Mouse (Mus musculus): ENCODE data around the gene Tmem104. TPM values are rescaled to one million over a fixed set of nuclear protein-coding genes. Genes with fewer than 3 reads are reported as not detected.
A peak's percentile ranks its signal among the peaks of the same experiment; 100 is the strongest.

Tmem104 gene
- polyA plus RNA-seq, 1 experiment from 2014 or later: 15.1 TPM

DNA sequence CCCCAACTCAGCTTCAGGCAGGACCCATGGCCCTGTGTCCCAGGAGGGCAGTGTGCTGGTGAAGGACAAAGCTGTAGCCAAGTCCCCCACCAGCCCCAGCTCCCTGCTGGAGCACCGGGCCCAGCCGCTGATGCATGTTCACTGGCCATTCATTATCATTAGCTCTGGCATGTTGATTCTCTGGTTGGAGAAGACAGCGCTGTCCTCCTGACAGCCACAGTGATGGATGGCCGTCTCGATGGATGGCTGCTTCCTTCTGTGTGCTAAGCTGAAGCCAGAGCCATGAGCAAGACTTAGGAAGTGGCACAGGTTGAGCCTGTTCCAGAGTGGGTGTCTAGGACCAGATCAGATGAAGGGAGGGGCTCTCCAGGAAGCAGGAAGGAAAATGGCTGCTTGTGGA, 49.3 kb downstream of the Tmem104 start:
- peaks cover 53% of the 10 kb centered on the region for H3K4me1 ChIP-seq (replicated peaks)
- no peak overlapping the region for H3K9ac ChIP-seq
- H3K4me3 ChIP-seq: no peak overlapping the region
- ATAC-seq (ENCODE audit: low FRiP score, low read depth): peak; percentile 32; the same call in 1 of the 2 replicates
- 17% methylated on average over 5 of the region's 5 CpGs for WGBS
- H3K4me2 ChIP-seq: no peak overlapping the region
- no peaks in the 10 kb centered on the region for H3K36me3 ChIP-seq
- no peaks in the 10 kb centered on the region for H3K9me3 ChIP-seq
- 0 out of 2 replicates have a peak, but pooled peaks cover 3% of the 10 kb centered on the region for H3K27me3 ChIP-seq
- H3K27ac ChIP-seq (replicated peaks): peak overlapping the region; percentile 51

DNA sequence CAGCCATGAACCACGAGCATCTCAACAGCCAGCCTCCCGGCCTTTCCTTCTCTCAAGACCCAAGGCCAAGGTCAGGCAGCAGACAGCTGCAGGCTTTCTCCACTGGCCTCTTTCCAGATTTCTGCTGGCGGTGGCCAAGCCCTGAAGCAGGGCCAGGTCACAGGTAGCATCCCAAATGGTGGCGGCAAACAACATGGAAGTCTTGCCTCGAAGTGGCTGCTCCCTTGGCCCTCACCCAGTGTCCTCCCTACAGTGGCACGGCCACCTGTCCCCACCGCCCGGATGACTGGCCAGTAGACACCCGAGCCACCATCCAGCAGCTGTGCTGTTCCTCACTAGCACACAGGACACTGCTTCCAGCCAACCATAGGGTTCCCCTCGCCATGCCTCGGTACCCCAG, 54.1 kb downstream of the Tmem104 start:
- Histone ChIP-seq H3K27me3 (peaks cover 8% of the 10 kb centered on the region; the same call in 1 of the 2 replicates), H3K9ac (no peak overlapping the region), H3K4me3 (no peak overlapping the region), H3K4me2 (no peak overlapping the region), H3K9me3 (no peaks in the 10 kb centered on the region), H3K27ac (replicated peaks) (no peak overlapping the region), H3K36me3 (0 out of 2 replicates have a peak, but pooled peaks cover 7% of the 10 kb centered on the region), H3K4me1 (replicated peaks) (peaks cover 19% of the 10 kb centered on the region)
- no peak for ATAC-seq (ENCODE audit: low FRiP score, low read depth)
- WGBS: 69% methylated on average over 11 of the region's 11 CpGs

- H3K27ac ChIP-seq (replicated peaks): no peak overlapping the region
Measured at GRCm38 (mm10) chr11:115242746-115243145, 55.5 kb downstream of the Tmem104 start.

GRCm38 (mm10) chr11:115243783-115244182, 56.5 kb downstream of the Tmem104 start:
- H3K4me1 ChIP-seq (replicated peaks): peaks cover 35% of the 10 kb centered on the region
- H3K9me3 ChIP-seq: no peaks in the 10 kb centered on the region
- no peak overlapping the region for H3K4me2 ChIP-seq
- 0 out of 2 replicates have a peak, but pooled peaks cover 7% of the 10 kb centered on the region for H3K36me3 ChIP-seq
- ATAC-seq (ENCODE audit: low FRiP score, low read depth): no peak
- WGBS: 90% methylated on average over 12 of the region's 12 CpGs
- no peak overlapping the region for H3K4me3 ChIP-seq
- peaks cover 17% of the 10 kb centered on the region for H3K27me3 ChIP-seq
- no peak overlapping the region for H3K27ac ChIP-seq (replicated peaks)
- no peak overlapping the region for H3K9ac ChIP-seq

More at GRCm38 (mm10) chr11:115242746-115243145, 55.5 kb downstream of the Tmem104 start:
- WGBS: 82% methylated on average over 3 of the region's 3 CpGs
- H3K4me3 ChIP-seq: no peak overlapping the region
- H3K4me2 ChIP-seq: no peak overlapping the region
- no peak for ATAC-seq (ENCODE audit: low FRiP score, low read depth)
- no peaks in the 10 kb centered on the region for H3K9me3 ChIP-seq
- H3K9ac ChIP-seq: no peak overlapping the region
- H3K27me3 ChIP-seq: peaks cover 7% of the 10 kb centered on the region; the same call in 1 of the 2 replicates
- peaks cover 28% of the 10 kb centered on the region for H3K4me1 ChIP-seq (replicated peaks)
- H3K36me3 ChIP-seq: 0 out of 2 replicates have a peak, but pooled peaks cover 7% of the 10 kb centered on the region

DNA sequence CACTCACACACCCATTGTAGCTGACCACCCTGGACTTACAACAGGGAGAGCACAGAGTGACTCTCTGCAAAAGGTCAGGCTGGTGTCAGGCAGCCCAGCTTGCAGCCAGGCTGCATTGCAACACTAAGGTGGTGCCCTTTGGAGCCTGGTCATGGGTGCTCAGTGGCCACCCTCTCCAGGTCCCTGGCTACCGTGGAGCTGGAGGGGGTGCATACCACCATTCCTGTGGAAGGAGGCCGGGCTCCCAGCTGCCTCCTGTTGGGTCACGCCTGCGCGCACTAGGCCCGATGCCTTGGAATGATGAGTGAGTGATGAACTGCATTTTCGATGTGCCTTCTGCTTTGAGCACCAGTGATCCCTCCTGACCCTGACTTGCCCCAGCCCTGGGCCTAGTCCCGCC, 57.6 kb downstream of the Tmem104 start:
- Histone ChIP-seq H3K27me3 (peaks cover 27% of the 10 kb centered on the region), H3K4me2 (no peak overlapping the region), H3K4me3 (no peak overlapping the region), H3K9ac (no peak overlapping the region), H3K9me3 (no peaks in the 10 kb centered on the region), H3K27ac (replicated peaks) (no peak overlapping the region), H3K4me1 (replicated peaks) (peaks cover 37% of the 10 kb centered on the region), H3K36me3 (0 out of 2 replicates have a peak, but pooled peaks cover 7% of the 10 kb centered on the region)
- 77% methylated on average over 8 of the region's 8 CpGs for WGBS
- no peak for ATAC-seq (ENCODE audit: low FRiP score, low read depth)

DNA sequence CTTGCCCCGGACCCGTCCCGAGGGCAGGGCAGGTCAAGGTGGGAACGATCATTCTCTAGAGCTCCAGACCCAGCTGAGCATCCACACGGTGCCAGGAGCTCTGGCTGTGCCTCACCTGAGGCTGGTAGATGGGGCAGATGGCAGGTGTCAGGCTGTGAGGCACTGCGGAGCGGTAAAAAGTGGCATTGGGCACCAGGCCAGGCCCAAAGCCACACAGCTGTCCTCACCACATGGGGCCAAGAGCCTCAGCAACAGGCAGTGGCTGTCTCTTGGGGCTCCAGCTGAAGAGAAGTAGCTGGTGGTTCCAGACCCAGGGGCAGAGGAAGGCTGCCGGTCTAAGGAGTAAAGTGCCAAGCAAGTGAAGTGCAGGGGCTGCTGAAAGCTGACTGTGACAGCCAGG, 59.1 kb downstream of the Tmem104 start:
- H3K9me3 ChIP-seq: no peaks in the 10 kb centered on the region
- no peak overlapping the region for H3K4me2 ChIP-seq
- no peak overlapping the region for H3K9ac ChIP-seq
- H3K4me1 ChIP-seq (replicated peaks): peaks cover 43% of the 10 kb centered on the region
- 0 out of 2 replicates have a peak, but pooled peaks cover 7% of the 10 kb centered on the region for H3K36me3 ChIP-seq
- no peak overlapping the region for H3K4me3 ChIP-seq
- H3K27me3 ChIP-seq: peaks cover 37% of the 10 kb centered on the region
- no peak overlapping the region for H3K27ac ChIP-seq (replicated peaks)
- ATAC-seq (ENCODE audit: low FRiP score, low read depth): no peak
- WGBS: 51% methylated on average over 8 of the region's 8 CpGs

DNA sequence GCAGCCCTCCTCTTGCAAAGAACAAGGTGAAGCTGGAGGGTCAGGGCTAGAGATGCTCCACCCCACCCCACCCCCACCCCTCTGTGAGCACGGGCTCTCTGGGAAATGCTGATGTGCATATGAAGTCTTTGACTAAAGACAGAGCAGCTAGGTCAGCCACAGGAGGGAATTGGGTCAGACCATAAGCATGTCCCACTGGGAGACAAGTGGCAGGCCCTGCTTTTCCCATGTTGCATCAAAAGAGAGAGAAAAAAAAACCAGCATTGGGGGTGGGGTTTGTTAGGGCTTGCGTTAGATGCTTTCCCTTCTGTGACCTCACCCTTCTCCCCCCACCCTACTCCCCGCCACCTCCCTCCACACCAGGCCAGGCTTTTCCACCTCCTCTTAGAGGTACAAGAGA, 60.0 kb downstream of the Tmem104 start:
- no peak for ATAC-seq (ENCODE audit: low FRiP score, low read depth)
- Histone ChIP-seq H3K9ac (no peak overlapping the region), H3K27me3 (peaks cover 45% of the 10 kb centered on the region), H3K36me3 (0 out of 2 replicates have a peak, but pooled peaks cover 7% of the 10 kb centered on the region), H3K4me1 (replicated peaks) (peaks cover 43% of the 10 kb centered on the region), H3K27ac (replicated peaks) (no peak overlapping the region), H3K4me3 (no peak overlapping the region), H3K4me2 (no peak overlapping the region), H3K9me3 (no peaks in the 10 kb centered on the region)
- 13% methylated on average over 3 of the region's 3 CpGs for WGBS

DNA sequence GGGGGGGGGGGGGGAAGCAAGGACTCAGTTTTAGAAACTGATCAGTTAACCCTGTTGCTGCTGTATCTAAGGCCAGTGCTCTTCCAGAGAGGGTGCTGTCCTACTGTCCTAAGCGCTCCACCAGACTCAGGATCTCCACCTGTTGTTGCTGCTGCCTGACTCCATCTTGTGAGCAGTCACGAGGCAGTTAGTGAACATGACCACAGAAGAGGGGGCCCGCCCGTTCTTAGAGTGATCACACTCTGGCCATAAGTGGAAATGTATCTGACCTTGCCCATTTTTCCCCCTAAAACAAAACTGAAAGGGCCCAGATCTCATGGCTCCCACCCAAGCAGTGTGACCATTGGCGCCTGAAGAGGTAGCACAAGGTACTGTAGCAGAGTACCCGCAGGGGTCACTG, 60.7 kb downstream of the Tmem104 start:
- Histone ChIP-seq H3K36me3 (0 out of 2 replicates have a peak, but pooled peaks cover 7% of the 10 kb centered on the region), H3K4me1 (replicated peaks) (peaks cover 43% of the 10 kb centered on the region), H3K4me3 (no peak overlapping the region), H3K9ac (no peak overlapping the region), H3K27me3 (peaks cover 47% of the 10 kb centered on the region), H3K4me2 (no peak overlapping the region), H3K27ac (replicated peaks) (no peak overlapping the region), H3K9me3 (no peaks in the 10 kb centered on the region)
- 67% methylated on average over 6 of the region's 6 CpGs for WGBS
- ATAC-seq (ENCODE audit: low FRiP score, low read depth): no peak

DNA sequence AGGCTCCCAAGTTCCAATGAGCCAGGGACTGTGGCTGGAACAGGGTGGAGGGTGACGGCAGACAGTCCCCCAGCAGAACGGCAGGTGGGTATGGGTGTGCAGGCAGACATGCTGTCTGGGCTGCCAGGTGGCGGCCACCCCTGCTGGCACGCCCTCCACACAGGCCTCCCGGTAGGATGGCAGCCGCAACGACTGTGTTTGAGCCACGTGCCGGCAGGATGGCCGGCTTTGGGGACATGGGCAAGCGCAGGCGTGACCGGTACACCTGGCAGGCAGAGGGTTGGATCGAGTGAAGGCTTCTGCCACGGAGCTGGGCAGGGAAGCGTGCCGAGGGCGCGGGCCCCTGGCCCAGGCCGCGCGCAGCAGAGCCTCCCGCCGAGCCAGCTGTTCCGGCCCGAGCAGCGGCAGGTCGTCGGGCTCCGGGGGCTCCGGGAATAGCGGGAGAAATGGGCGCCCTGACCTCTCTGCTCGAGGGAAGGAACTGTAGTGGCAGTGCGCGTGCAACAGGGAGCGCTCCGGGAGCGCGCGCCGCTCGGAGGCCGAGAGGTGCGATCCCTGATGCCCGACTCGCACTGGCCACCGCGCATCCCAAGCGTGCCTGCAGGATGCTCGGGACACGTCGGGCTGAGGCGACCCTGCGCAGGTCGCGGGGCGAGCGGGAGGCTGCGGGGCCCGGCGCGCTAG, 62.6 kb downstream of the Tmem104 start:
- H3K9ac ChIP-seq: peak overlapping the region; percentile 37
- 2% methylated on average over 62 of the region's 63 CpGs for WGBS
- H3K27ac ChIP-seq (replicated peaks): no peak overlapping the region
- peak overlapping the region; percentile 43 for H3K4me3 ChIP-seq
- H3K36me3 ChIP-seq: no peaks in the 10 kb centered on the region
- no peak for ATAC-seq (ENCODE audit: low FRiP score, low read depth)
- H3K4me1 ChIP-seq (replicated peaks): peaks cover 43% of the 10 kb centered on the region
- peak overlapping the region; percentile 87 for H3K4me2 ChIP-seq
- H3K9me3 ChIP-seq: no peaks in the 10 kb centered on the region
- H3K27me3 ChIP-seq: peaks cover 51% of the 10 kb centered on the region

GRCm38 (mm10) chr11:115250405-115251090, 63.3 kb downstream of the Tmem104 start:
- Histone ChIP-seq H3K4me1 (replicated peaks) (peaks cover 40% of the 10 kb centered on the region), H3K4me3 (peak overlapping the region; percentile 43), H3K9me3 (no peaks in the 10 kb centered on the region), H3K4me2 (peak overlapping the region; percentile 87), H3K9ac (peak overlapping the region; percentile 37), H3K27ac (replicated peaks) (no peak overlapping the region), H3K36me3 (no peaks in the 10 kb centered on the region), H3K27me3 (peaks cover 57% of the 10 kb centered on the region)
- under 1% methylated on average over 36 of the region's 36 CpGs for WGBS
- no peak for ATAC-seq (ENCODE audit: low FRiP score, low read depth)

DNA sequence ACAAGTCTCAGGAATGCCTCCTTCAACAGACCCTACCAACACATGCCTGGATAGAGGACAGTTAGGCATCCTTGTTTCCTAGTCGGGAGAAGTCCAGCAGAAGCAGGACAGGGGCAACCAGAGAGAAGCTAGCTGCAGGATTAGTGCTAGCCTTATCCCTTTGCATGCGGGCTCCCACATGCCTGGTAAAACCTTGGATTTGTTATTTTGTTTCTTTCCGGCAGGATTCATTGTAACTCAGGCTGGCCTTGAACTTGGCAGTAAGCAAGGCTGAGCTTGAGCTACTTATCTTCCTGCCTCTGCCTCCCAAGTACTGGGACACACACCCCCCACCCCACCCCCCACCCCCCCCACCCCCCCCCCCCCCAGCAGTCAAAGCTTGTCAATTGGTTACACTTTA, 64.0 kb downstream of the Tmem104 start:
- no peaks in the 10 kb centered on the region for H3K9me3 ChIP-seq
- H3K4me3 ChIP-seq: no peak overlapping the region
- H3K27me3 ChIP-seq: peaks cover 58% of the 10 kb centered on the region
- WGBS: 71% methylated on average over 3 of the region's 3 CpGs
- no peak overlapping the region for H3K9ac ChIP-seq
- no peak overlapping the region for H3K4me2 ChIP-seq
- no peak overlapping the region for H3K27ac ChIP-seq (replicated peaks)
- H3K4me1 ChIP-seq (replicated peaks): peaks cover 34% of the 10 kb centered on the region
- H3K36me3 ChIP-seq: no peaks in the 10 kb centered on the region
- no peak for ATAC-seq (ENCODE audit: low FRiP score, low read depth)
